Mouse (Mus musculus) thymus, adult 2 months (tissue): ENCODE data around the gene Myl4.

Source experiments
- CTCF ChIP-seq: fragments of 200-500 bp; IDR thresholded peaks from 2 replicates; pipeline ENCODE4 v1.5.1; 2012; ENCODE audit warnings: mild to moderate bottlenecking, control low read depth, low read length, moderate library complexity, borderline replicate concordance; ENCODE audit not compliant: control insufficient read depth, poor library complexity, insufficient read depth; ENCODE audit errors: extremely low read depth
- POLR2A ChIP-seq: fragments of 200-500 bp; IDR thresholded peaks from 2 replicates; pipeline ENCODE4 v1.6.1; 2012; ENCODE audit warnings: mild to moderate bottlenecking, low read length, control low read depth, moderate library complexity; ENCODE audit not compliant: control insufficient read depth, poor library complexity, insufficient read depth; ENCODE audit errors: extremely low read depth

- TF ChIP-seq CTCF (no peak), POLR2A (no peak)
Observed at GRCm38 (mm10) chr11:104567736-104568135, 17.3 kb downstream of the Myl4 start.
